Mouse (Mus musculus) cerebellum, adult 2 months (tissue): ENCODE data around the gene Pik3c2g.

Experiments used
- CTCF ChIP-seq: fragments of 200-500 bp; IDR thresholded peaks from 2 replicates; pipeline ENCODE4 v1.5.1; 2011; ENCODE audit warnings: low read depth, mild to moderate bottlenecking, control low read depth, low read length, moderate library complexity, borderline replicate concordance; ENCODE audit not compliant: insufficient read depth
- POLR2A ChIP-seq: fragments of 200-500 bp; IDR thresholded peaks from 2 replicates; pipeline ENCODE4 v1.6.1; 2011; ENCODE audit warnings: low read length, control low read depth, borderline replicate concordance; ENCODE audit not compliant: insufficient read depth

- TF ChIP-seq CTCF (no peak), POLR2A (no peak)
These were observed 31.8 kb downstream of the Pik3c2g start for GRCm38 (mm10) chr6:139618774-139619173.
